Mouse (Mus musculus) CD4-positive helper T cell, adult 2 months (primary cell): Measurements from ENCODE around the gene Tead1.
"Not testable (repeated sequence)": the region's sequence is repeated elsewhere in the genome, so short reads cannot be mapped to it uniquely, and the experiment has no call there.

Experiments
- DNase-seq: peaks from one replicate; pipeline ENCODE4 v3.0.0-alpha.2; 2012; ENCODE audit warnings: low read depth, missing footprints, low spot score

The Tead1 gene

DNA sequence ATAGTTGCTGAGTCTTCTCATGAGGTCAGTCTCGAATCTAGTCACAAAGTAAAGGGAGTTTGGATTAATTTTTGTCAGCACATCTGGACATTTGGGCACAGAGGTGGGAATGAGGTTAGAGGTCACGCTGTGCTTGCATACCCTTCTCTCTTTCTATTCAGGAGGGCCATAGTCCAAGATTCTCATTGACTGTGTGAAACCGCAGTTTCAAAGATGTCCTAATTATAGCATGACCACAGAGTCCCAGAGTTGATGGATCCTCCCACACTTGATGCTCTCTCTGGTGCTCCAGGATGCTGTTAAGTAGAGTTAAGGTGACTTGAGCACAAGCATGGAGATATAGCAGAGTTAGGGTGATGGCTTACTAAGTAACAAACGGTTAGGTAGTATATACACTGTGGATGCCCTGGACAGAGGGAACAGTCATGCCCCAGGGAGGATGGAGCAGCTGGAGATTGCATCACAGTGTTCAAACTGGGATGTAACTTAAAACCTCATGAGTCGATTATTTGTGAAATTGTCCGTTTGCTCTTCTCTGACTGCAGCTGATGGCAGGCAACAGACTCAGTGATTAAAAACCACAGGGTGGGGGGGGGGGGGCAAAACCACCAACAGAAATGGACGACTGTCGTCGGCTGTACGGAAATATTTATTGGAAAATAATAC is 238.6 kb downstream of the Tead1 start:
- DNase-seq: no peak

- peak; percentile 61 for DNase-seq
Measured at GRCm38 (mm10) chr7:112918279-112918991, 239.3 kb downstream of the Tead1 start.

- DNase-seq: peak; percentile 36
Measured at GRCm38 (mm10) chr7:112919845-112920244, 240.7 kb downstream of the Tead1 start.

DNA sequence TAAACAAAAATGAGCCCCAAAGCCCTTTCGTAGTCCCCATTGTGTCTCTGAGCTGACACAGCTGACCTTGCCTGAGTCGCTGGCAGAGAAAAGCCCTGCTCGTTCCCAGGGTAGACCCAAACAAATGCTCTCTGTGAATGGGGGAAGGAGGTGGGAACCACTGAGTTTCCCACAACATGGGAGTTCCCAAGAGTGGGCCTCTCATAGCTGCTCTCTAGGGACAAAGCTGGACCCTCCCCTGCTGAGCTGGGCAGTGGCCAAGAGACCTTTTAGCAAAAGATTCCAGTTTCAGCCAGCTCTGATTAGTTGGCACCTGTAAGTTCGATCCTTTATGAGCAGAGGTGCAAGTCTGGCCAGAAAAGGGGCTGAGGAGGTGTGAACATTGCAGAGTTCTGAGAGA is 243.7 kb downstream of the Tead1 start:
- no peak for DNase-seq

GRCm38 (mm10) chr7:112923712-112924111 is 244.6 kb downstream of the Tead1 start:
- no peak for DNase-seq

DNA sequence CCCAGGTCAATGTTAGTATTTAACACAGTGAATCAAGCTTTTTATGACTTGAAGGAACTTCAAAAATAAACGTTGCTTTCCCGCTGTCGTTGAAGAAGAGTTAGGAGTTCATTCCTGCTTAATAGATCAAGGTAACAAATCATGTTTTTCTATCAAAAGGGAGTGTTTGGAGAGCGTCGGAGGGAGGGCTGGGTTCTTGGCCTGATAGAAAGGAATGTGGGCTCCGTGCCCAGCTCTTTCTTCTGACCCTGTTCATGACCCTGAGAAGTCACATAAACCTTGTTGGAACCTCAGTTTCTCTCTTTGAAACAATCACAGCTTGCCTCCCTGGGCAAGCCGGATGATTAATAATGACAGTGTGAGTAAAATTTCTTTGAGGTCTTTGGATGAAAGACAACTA is 251.6 kb downstream of the Tead1 start:
- DNase-seq: no peak

DNA sequence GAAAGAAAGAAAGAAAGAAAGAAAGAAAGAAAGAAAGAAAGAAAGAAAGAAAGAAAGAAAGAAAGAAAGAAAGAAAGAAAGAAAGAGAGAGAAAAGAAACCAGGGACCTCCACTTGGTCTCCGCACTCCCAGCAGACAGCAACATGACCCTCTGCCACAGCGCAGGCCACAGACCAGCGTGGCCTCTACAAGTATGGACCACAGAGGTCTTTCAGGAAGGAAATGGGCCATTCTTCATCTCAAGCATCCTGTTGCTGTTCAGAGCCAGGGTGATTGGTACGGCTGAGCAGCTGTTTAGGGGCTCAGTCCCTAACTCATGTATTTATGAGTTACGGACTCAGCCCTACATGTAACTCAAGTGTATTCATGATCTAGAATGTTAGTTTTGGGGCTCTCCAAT is 256.8 kb downstream of the Tead1 start:
- DNase-seq: not testable (repeated sequence)

- DNase-seq: no peak
Measured at GRCm38 (mm10) chr7:112937089-112937488, 258.0 kb downstream of the Tead1 start.

- no peak for DNase-seq
Measured at GRCm38 (mm10) chr7:112938959-112939358, 259.8 kb downstream of the Tead1 start.

DNA sequence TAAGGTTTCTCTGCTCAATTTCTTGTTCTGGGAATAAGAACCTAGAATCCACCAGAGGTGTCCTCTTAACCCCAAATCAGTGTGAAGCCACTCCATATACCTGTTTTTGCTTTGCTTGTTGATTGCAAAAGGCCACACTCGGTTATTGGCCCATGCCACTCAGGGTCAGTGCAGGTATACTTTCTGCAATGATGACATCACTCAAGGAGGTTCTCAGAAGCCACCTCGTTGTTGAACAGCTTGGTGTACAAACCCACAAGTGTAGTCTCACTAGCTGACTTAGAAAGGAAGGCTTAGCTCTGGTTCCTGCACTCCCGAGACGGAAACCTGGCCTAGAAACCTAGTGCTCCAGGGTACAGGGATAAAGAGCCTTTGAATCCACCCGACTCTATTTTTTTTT is 263.4 kb downstream of the Tead1 start:
- no peak for DNase-seq

GRCm38 (mm10) chr7:112943056-112943455 is 263.9 kb downstream of the Tead1 start:
- no peak for DNase-seq

- no peak for DNase-seq
Measured at GRCm38 (mm10) chr7:112946706-112947105, 267.6 kb downstream of the Tead1 start.

DNA sequence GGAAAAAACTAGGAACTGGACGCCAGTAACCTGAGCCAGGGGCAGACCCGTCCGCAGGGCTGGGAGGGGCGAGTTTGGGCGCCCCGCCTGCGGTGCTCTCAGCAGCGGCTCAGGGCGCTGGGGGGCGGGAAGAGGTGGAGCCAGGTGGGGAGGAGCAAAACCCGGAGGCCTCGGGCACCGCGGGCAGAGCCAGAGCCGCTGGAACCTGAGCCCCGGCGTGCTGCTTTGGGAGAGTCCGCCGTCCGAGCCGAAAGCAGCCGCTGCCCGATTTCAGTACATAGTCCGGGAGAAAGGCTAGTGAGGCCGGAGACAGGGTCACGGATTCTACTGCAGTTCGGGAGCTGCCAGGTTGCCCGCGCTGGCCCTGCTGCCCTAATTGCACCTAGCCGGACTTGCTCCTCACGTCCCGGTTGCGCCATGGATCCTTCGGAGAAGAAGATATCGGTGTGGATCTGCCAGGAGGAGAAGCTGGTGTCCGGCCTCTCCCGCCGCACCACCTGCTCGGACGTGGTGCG is 274.7 kb downstream of the Tead1 start, which contains the start of gene Rassf10:
Gene Rassf10, plus strand, starts transcription at position 186 of the 515 bp plus-strand sequence.
- no peak for DNase-seq

DNA sequence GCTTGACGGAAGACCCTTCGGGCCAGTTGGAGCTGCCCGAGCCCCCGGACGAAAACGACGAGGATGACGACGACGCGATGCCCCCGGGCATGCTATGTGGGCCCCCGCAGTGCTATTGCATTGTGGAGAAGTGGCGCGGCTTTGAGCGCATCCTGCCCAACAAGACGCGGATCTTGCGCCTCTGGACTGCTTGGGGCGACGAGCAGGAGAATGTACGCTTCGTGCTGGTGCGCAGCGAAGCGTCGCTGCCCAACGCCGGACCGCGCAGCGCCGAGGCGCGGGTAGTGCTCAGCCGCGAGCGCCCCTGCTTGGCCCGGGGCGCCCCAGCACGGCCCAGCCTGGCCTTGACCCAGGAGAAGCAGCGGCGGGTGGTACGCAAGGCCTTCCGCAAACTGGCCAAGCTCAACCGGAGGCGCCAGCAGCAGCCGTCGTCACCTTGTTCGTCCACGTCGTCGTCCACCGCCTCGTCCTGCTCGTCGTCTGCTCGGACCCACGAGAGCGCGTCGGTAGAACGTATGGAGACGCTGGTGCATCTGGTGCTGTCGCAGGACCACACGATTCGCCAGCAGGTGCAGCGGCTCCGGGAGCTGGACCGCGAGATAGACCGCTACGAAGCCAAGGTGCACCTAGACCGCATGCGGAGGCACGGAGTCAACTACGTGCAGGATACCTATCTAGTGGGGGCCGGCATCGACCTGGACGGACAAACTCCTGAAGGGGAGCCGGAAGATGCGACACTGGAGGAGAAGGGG is 275.4 kb downstream of the Tead1 start:
- DNase-seq: no peak

DNA sequence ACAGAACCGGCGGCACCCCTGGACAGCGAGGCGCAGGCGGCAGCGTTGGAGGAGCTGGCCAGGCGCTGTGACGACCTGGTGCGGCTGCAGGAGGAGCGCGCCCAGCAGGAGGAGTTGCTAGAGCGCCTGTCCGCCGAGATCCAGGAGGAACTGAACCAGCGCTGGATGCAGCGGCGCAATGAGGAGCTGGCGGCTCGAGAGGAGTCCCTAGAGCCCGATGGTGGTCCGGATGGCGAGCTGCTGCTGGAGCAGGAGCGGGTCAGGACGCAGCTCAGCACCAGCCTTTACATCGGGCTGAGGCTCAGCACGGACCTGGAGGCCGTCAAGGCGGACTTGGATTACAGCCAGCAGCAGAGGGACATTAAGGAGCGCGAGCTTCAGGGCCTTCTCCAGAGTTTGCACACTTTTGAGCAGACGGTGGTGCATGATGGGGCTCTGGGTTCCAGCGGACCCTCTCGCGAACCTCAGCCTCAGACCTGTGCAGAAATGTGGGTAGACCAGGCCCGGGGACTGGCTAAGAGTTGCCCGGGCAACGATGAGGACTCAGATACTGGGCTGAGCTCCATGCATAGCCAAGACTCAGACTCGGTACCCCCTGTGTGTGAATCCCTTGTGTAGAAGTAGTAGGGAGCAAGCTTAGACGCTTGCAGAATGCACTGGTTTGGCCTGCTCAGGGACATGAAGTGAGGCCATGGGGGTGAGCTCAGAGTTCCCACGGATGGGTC is 276.1 kb downstream of the Tead1 start:
- DNase-seq: no peak

DNA sequence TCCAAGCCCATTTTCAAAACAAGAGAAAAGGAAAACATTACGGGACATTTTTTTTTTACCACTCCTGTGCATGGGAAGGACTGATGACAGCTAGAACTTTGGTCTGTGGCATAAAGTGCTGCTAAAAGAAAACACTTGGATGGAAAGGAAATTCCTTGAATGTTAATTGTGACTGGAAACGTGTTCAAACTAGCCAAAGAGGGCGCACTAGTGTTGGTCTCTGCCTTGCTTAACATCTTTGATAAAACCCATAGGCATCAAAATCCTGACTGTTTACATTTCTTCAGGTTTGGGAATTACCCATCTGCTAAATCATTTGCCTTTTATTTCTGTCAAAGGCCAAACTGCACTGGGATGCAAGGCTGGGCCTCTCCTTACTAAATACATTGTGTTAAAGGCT is 276.8 kb downstream of the Tead1 start:
- DNase-seq: no peak
